Mouse (Mus musculus) monocyte, adult 2 months (primary cell): ENCODE results near the gene Lmod1.
"Not testable (repeated sequence)": the region's sequence is repeated elsewhere in the genome, so short reads cannot be mapped to it uniquely, and the experiment has no call there.

Experiments used
- DNase-seq, 2 experiments: peaks; one replicate each; pipeline ENCODE4 v3.0.0; 2022; ENCODE audit warnings: low spot score in 2 of 2, low read depth in 1 of 2

Lmod1 gene

DNA sequence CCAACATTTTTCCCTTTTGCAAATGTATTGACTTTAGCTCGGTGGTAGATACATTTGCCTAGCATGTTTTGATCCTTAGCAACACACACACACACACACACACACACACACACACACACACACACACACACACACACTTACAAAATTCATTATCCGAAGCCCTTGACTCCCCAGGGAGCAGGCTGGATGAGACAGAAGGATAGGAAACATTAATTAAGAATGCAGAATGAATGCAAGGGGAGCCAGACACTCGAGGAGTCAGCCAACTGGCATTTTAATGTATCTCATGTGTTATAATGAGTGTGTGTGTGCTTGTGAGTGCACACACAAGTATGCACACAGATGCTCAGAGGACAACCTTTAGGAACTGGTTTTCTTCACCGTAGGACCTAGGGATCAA, 36.9 kb downstream of the Lmod1 start:
- no peak for DNase-seq

DNA sequence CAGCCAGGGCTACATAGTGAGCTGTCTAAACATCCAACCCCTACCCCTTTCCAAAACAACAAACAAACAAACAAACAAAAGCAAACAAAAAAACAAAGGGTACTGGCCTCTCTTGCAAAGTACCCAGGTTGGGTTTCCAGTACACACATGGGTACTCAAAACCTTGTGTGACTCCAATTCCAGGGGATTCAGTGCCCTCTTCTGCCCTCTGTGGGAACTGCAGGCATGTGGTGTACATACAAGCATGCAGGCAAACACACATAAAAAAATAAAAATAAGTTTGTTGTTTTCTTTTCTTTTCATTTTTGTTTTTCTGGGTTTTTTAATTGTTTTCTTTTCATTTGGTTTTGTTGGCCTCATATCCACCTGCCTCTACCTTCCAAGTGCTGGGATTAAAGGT, 37.5 kb downstream of the Lmod1 start:
- no peak for DNase-seq

DNA sequence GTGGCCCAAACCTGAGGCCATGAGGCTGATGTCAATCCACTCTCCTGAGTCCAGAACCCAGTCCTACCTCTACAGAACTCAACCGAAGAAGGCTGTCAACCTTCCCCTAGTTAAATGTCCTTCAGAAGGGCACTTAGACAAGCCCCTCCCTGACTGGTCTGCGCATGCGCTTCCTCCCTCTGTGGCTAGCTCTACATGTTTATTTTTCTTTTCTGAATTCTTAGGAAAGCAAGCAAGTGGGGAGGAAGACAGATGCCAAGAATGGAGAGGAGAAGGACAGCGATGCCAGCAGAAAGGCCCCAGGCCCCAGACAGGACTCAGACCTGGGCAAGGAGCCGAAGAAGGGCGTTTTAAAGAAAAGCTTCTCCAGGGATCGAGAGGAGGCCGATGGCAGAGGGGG, 38.8 kb downstream of the Lmod1 start:
- DNase-seq, result no peak

DNA sequence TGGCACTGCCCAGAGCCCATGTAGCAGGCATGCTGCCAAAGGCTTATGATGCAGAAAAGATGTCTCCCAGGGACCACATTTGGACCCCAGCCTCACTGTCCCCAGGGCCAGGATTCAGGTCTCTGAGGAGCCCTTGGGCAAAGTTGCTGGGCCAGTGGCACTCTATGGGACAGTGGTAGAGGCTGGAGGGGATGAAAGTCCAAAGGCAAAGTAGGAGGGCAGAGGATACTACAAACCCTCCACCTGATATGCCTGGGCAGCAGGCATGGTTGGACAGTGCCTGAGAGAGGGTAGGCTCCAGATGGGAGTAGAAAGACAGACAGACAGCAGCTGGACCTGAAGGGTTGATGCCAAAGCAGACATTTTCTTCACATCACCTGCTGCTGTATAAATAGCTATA, 41.8 kb downstream of the Lmod1 start:
- no peak for DNase-seq

DNA sequence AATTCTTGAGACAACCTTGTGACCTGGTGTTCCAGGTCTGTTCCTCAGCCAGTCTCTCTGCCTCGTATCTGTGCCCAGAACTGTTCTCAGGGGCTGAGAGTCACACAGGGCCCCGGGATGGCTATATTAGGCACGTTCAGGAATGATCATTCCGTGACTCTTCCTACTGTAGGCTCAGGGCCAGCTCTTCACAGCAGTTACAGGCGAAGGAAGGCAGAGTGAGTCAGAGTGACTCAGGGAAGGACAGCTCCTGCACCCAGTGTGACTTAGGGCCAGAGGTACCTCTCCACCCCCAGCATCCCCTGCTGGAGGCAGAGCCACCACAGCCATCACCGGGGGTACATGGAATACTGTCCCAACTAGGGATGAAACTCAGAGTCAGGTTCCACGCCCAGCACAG, 42.4 kb downstream of the Lmod1 start:
- no peak for DNase-seq

DNA sequence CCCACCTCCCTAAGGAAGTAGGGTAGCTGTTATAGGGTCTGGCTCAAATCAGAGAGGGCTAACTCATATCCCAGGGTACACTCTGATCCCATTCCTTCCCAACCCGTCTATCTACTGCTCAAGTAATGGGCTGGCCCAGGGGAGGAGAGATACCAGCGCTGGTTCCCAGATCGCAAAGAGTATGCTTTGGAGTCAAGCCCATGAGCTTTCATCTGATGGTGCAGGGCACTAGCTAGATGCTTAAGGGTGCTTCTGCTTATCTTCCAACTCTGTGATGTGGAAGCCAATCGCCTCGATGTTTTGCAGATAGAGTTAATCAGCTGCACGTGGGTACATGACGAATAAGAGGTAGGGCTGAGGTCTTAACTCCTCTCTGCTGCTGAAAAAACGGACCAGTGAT, 43.0 kb downstream of the Lmod1 start:
- DNase-seq, result no peak

DNA sequence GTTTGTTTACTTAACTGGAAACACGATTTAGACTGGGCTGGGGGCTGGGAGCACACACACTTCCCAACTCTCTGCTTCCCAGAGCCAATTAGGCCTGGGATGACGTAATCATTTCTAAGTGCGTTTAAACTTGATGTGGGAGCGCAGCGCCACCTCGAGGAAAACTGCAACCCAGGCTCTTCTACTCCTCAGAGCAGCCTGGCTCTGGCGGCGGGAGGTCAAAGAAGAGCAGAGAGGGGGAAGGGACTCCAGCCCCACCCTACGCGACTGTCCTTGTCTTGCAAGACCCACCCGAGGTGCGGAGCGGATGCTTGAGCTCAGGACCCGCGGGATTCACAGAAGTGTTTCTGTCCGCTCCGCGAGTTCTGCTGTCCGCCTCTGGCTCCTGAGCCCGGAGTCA, 43.6 kb downstream of the Lmod1 start:
- DNase-seq, result peak; percentile 27 to 46

DNA sequence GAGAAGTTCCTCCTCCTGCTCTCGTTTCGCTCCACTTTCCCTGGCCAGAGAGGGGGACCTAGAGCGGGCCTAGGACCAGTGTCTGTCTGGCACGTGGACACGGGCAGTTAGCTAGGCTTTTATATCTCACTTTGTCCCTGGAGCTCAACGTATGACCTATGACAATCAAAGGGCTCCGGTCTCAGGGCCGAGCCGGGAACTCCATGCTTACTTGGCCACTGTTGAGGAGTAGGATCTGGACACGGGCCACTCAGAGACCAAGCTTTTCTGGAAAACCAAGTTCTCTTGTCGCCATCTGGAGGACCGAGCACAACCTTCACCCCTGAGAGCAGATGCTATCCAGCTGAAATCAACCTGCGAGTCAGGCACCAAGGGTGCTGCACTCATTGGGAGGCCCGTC, 44.4 kb downstream of the Lmod1 start:
- no peak for DNase-seq

DNA sequence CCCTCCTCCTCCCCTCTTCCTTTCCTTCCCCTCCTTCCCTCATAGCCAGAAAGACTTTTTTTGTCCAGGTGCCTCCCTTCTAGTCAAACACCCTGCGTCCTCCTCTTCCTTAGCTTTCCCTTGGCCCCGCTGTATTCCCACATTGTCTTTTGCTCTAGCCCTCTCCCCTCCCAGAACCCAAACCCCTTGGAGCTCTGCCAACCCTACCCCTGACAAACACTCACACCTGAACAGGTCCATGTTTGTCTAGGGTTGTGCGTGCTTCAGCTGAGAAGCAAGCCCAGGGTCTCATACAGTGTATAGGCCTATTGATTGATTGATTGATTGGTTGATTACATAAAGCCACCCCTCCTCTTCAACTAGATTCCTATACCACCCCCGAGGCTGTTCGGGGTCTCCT, 44.8 kb downstream of the Lmod1 start:
- no peak for DNase-seq

DNA sequence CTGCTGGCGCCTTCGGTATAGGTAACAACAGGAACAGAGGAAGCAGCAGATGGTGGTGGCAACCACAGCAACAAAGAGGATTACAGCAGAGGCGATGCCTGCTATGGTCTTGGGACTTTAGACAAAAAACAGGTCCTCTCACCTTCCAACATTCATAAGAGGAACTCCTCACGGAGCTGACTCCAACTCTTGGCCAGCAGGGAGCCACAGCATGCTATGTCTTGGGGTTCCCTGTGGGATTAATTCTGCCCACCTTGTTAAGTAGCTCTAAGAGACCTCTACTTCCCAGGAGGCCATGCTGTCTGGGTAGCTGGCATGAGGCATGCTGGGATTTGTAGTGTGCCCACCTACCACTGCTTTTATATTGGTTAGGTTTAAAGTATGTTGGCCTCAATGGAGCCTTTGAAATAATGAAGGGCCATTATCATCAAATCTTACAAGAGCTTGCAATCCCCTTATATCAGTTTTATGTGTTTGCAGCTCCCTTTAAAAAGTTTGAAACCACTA, 48.6 kb downstream of the Lmod1 start:
- DNase-seq, result no peak

DNA sequence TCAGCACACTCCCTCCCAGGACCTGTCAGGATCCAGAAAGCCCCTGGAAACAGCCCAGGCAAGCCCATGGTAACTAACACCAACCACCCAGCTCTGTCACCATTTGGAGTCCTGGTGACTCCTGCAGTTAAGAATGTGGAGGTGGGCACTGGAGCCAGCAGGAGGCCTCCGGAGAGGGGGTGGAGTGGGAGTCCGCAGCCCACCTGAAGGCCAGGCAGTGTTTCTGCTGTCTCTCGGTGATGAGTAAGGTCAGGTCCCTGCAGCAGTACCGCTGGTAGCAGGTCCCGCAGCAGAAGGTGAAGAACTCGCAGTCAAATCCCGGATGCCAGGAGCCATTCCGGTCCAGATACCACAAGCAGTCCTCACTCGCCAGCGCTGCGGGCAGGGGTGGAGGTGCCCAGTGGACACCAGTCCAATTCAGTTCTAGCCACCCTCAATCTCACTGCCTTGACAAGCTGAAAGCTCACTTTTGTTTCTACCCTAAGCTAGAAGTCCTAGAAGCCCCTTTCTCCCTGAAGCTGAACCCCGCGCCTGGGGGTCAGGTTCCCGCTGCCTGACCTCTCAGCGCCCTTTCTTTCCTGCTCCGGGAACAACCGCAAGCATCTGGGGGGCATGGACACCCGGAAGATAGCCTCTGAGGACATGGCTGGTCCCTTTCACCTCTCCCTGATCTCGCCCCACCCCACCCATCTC, 49.7 kb downstream of the Lmod1 start:
- DNase-seq, result no peak

DNA sequence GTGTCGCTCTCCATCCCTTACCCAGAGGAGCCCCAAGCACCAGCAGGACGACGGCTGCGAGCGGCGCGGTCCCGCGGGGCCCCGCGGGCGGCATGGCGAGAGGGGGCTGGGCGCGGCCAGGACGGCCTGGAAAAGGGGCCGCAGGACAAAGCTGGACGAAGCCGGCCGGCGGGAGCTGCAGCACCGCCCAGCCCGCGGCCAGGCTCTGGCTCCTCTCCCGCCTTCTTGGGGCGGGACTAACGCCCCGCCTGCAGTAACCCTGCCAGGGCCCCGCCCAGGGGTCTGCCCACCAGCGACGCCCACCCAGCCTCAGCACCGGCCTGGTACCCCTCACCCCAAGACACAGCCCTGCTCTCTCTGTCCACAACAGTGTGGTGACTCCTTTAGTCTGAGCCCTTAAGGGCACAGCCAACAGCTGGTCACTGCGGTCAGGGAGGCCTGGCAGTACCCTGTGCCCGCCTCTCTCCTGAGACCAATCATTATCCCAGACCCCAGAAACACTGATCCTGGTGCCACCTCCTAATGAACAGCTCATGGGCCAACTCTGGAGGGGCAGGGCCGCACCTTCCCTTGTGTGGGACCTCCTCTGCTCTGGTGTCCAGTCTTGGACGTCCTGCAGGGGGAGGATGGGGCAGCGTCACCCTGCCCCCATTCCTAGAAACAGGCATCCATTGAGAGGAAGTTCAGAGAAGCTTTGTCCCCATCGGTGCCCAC, 50.4 kb downstream of the Lmod1 start, which contains the start of gene Shisa4:
Gene Shisa4 (minus strand): TSS at position 370 of the 714 bp plus-strand sequence.
- no peak for DNase-seq

DNA sequence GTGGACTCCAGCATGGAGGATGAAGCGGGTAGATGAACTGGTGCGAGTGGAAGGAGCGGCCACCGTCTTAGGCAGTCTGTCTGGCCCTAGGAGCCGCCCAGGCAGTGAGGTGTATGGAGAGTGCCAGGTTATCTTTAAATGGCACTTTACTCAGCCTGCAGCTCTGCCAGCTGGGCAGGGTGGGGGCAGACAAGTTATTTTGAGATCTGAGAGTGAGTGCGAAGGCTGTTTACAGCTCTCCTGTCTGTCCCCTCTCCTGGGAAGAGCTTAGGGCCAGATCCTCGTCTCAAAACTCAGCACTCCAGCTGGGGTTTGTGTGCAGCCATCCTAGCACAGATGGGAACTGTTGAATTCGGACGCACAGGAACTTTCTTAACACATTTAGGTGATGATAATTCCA, 54.0 kb downstream of the Lmod1 start:
- no peak for DNase-seq

DNA sequence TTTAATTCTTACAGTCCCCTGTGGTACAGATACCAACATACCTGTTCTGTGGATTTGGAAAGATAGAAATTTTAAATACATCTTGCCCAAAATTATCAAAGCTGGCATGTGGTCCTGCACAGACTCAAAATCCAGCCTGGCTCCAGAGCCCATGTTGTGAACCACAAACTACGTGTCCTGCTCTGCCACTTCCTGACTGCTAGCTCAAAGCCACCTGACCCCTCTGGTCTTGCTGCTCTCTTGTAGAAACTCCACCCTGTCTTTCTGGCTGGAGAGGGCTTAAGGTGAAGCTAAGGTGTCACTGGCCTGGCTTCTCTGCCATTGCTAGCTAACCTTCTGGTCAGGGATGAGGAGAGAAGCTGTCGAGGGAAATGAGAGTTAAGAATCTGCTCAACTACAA, 54.4 kb downstream of the Lmod1 start:
- DNase-seq, result no peak

DNA sequence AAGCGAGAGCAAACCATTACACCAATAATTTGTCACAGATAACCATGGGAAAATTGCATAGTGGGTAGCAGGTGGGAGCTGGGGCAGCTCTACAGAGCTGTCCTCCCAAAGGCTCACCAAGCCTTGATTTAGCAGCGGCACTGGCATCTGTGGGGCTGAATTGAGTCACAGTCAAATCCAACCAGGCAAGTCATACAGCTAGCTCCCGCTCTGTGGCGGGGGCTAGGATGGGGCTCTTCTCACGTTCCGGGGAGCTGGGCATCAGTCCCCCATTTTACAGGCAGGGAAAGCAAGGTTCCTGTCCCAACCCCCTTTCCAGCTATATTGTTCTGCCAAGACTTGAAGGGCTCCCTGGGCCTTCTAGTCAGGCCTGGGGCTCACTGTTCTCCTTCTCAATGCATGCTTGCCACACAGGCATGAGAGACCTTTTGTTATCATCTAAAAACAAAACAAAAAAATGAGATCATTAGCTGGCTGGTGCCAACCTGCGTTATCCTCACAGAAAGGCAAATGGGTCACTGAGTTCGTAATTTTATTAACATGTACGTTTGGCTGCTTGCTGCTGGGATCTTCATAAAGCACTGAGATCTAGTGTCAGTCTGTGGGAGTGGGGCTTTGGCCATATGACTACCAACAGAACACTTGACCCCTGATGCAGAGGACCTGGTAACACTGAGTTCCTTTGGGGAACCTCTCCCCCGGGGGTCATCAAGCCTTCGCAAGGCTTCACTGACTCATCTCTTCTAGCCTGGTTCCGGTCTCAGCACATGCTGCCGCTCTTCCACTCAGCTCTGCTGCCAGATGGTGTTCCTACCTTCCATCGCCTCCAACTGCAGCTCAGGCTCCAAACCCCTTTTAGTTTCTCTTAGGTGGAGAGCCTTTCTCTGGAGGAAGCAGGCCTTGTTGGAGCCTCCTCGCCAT, 55.7 kb downstream of the Lmod1 start:
- DNase-seq, result no peak

DNA sequence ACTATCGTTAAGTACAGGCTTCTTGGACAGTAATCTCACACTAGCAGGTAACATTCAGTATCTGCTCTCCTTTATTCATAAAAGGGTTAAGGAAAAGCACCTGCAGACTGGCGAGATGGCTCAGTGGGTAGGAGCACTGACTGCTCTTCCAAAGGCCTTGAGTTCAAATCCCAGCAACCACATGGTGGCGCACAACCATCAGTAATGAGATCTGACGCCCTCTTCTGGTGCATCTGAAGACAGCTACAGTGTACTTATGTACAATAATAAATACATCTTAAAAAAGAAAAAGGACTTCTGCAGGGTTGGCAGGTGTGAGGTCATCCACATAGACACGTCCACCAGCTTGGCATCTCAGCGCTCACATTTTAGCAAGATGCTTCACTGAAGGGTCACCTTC, 57.0 kb downstream of the Lmod1 start:
- not testable (repeated sequence) for DNase-seq

DNA sequence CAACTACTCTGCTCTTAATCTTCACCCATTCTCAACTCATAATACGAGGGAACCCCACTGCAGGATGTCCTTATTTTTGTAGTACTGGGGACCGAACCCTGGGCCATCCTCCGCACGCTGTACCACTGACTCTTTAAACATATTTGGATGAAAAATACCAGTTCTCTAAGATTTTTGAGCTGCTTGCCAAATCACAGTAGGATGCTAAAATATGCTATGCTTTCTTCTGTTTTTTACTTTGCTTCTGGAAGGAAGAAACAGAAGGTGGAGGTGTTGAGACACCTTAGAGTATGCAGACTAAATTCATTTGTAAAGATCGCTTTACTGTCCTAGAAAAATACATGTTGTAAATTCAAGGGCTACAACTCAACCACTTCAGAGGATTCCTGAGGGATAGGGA, 59.6 kb downstream of the Lmod1 start:
- no peak for DNase-seq

DNA sequence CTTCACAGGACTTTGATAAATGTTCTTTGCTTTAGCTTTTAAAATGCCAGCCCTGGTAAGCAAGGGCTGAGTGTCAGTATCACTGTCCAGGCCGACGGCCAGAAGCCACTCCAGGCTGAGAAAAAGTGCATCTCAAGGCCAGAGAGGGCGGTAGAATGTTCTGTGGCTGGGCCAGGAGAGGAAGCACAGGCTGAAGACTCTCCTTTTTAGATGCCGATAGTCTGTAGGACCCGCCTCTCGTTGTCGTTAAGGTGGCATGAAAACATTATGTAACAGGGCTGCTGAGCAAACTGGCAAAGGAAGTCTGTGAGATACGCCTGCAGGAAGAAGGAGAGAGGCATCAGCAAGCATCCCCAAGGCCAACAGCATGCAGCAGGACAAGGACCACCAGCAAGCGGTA, 60.6 kb downstream of the Lmod1 start:
- no peak for DNase-seq

DNA sequence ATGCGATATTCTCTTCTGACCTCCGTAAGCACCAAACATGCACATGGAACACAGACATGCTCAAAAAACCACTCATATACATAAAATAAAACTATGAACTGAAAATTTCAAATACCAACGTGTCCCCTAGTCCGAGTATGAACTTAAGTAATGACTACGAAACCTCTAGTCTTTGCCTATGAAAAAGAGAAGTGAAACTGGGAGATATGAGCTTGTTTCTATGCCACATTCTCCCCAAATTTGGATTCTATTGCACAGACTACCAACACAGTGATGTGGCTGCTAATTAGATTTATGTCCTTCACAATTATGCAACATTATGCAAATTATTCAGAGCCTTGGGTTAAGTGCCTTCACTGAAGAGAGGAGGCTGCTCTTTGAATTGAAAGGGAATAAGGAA, 74.9 kb downstream of the Lmod1 start:
- no peak for DNase-seq

DNA sequence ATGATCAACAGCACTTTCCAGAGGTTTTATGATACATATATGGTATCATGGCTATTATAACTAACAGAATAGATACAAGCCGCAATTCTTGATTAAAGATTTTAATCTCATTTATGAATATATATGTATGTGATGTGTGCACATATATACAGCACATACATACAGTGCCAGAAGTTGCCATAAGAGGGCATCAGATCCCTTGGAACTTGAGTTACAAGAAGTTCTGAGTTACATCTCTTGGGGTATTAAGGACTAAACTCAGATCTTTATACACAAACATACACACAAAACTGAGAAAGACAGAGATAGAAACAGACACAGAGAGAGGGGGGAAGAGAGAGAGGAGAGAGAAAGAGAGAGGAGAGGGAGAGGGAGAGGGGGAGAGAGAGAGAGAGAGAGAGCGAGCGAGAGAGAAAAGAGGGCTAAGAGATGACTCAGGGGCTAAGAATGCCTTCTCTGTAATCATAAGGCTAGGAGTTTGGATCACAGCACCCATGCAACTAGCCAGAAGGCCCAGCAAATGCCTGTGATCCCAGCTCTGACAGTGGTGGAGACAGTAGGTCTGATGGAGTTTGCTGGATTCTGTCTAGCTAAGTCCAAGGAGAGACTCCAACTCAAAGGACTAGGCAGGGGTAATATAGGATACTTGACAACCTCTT, 77.0 kb downstream of the Lmod1 start:
- DNase-seq, result no peak

DNA sequence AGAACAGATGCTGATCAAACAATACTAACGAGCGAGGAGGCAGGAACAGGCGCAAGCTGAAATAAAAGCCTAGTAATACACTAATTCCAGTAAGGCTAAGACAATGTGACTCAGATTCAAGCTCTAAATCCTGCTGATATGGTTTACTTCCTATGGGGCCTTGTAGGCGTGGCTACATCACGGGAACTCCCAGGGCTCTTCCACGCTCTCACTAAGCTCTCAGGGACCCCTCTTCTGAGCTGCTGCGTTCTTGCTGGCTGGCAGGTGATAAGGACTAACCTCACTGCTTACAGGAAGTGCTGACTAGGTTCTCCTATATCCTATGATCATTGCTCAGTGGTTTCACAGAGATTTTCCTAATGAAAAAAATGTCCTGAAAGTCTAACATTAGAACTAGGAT, 80.7 kb downstream of the Lmod1 start:
- no peak for DNase-seq
